Mouse (Mus musculus) ovary, adult 18-20 months (tissue): ENCODE measurements around the gene Aipl1.

Experiments used
- DNase-seq: peaks from one replicate; pipeline ENCODE4 v3.0.0; 2022; ENCODE audit warnings: low spot score, mixed read lengths

Gene Aipl1

GRCm38 (mm10) chr11:72037409-72037808, at the start of gene Aipl1:
Aipl1 (minus strand) TSS chr11:72037509.
- no peak for DNase-seq

DNA sequence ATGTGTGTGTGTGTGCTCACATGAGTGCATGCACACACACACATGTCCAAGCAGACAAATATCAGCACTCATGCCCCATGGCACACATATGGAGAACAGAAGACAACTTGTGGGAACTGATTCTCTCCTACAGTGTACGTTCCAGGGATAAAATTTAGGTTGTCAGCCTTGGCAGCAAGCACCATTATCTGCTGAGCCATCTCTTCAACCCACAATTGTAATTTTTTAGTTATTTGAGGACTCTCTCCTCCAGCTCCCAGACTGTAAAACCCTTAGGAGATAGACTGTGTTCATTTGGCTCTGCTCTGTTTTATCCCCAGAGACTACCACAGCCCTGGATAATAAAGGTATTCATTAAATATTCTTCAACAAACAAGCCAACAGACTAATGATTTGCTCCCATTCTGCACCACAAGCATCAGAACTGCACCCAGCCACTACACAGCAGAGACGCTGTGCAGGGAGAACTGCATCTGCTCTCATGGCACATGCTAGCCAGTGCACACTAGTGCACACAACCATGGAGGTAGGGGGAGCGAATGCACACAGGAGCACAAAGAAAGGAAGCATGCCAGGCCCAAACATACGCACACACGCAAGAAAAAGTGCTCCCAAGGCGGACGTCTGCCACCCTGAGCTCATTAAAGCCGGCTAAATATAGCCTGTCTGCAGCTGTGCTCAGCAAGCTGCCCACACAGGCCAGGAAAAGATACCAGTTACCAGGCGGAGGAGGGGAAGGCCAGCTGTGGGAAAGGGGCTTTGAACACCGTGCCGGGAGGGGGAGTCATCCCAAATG, 49.1 kb upstream of the Aipl1 start:
- DNase-seq: no peak

DNA sequence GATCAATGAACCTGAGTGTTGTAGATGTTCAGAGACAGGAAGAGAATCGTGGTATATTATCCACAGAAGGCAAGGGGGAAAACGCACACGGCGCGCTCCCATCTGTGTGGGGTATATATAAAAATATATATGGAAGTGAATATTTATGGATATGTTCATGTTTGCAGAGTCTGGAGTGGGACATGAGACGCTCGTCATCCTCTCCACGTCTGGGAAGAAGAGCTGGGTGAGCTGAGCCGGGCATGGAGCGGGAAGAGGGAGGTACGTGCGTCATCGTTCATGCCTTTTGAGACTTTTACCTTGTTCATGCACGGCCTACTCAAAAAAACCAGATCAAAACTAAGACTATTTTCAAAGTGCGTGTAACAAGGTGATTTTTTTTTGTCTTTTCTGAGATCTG, 47.0 kb upstream of the Aipl1 start:
- DNase-seq: no peak

- no peak for DNase-seq
Observed at GRCm38 (mm10) chr11:72082601-72083000, 45.3 kb upstream of the Aipl1 start.

DNA sequence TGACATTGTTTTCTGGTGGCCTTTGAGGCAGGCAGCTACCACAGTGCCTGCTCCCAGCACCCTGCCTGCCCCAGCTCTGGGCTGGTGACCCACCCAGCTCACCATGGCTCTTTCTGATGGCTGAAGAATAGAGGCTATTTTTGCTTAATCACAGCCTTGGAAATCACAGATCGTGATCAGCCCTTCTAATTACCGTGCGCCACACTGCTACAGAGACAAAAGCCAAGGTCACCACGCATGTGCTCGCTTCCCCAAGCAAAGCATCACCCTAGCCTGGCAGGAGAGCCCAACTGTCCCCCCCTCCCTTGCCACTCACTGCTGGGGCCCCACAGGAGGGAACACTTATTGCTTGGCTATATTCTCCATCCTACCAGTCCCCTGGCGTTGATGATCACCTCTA, 43.2 kb upstream of the Aipl1 start:
- DNase-seq: no peak

GRCm38 (mm10) chr11:72078647-72079046, 41.3 kb upstream of the Aipl1 start:
- DNase-seq: no peak

DNA sequence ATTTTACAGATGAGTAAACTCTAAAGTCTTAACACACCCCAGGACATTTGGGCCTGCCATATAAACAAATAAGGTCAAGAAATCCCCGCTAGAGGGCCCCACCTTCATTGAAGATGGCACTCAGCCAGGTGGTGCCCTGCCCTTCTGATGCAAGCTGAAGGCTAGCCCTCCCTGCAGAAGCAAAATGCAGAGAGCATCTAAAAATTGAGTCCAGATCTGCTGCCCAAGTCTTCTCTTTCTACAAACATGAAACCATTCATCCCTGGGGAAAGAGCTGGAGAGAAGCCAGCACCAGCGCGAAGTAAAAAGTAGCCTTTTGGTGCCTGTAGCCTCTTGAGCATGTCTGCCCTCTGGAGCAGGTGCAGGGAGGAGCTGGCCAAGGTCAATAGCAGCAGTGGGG, 40.7 kb upstream of the Aipl1 start:
- DNase-seq: no peak

DNA sequence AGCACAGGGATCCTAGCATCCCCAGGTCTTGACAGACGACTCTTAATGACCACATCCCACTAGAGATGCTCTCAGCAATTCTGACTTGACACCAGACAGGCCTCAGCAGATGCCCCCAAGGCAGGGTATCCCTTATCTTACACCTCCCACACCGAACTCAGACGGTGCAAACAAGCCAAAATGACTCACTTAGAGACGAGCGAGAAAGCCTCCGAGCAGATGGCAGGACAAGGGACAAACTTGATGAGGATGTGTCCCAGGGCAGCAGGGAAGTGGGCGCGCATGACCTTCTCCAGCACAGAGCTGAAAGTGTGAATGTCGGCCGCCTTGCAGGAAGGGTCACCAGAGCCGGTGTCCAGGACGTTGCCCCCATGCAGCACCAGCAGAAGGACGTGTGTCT, 36.9 kb upstream of the Aipl1 start:
- no peak for DNase-seq

GRCm38 (mm10) chr11:72072331-72072905, 35.1 kb upstream of the Aipl1 start:
- DNase-seq: no peak

- no peak for DNase-seq
Observed at GRCm38 (mm10) chr11:72070733-72071132, 33.4 kb upstream of the Aipl1 start.

DNA sequence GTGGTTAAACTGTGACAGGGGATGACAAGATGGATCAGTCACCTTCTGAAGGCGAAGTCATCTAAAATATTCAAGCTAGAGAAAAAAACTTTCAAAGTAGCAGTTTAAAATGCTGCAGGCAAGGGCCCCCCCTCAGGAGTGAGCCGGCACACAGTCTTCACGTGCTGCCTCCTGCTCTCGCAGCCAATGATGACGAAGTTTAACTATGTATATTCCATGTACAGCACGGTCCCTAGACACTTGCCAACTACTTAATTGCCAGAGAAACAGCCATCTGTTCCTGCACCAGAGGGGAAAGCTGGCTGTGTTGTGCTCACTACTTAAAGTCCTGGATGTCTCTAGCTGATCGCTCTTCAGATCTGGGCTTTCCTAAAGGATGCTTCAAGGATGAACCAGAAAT, 30.7 kb upstream of the Aipl1 start:
- no peak for DNase-seq

DNA sequence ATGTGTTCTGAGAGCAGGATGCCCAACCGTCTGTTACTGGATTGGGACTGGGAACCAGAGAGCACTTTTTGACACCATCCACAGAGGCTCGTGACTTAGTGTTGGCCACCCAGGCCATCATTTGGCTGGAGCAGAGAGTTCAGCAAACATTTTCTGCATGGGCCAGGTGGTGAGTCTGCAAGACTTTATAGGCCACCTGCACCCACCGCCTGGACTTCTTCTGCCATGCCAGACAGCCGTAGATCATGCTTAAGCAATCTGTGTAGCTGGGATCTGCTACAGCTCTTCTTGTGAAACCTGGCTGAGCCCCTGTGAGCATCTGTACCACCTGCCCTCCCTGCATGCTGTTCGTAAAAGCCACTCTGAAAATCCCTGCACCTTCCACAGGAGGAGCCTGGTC, 30.0 kb upstream of the Aipl1 start:
- DNase-seq: no peak

DNA sequence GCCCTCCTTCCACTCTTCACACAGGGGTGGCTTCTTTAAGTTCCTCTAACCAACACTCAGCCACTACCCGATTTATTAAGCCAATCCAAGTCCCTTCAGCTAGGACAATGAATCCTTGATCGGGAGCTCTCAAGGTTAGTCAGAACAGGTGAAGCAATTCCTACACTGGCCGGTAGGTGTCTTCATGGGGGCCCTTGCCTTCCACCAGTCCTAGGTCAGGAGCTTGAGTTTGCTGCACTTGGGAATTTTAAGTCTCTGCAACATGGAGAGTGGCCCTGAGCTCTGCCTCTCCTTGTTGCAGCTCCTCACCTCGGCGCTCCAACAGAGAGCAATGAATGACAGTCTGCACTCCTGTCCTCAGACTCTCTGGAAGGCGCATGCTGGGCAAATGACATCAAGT, 29.0 kb upstream of the Aipl1 start:
- no peak for DNase-seq

DNA sequence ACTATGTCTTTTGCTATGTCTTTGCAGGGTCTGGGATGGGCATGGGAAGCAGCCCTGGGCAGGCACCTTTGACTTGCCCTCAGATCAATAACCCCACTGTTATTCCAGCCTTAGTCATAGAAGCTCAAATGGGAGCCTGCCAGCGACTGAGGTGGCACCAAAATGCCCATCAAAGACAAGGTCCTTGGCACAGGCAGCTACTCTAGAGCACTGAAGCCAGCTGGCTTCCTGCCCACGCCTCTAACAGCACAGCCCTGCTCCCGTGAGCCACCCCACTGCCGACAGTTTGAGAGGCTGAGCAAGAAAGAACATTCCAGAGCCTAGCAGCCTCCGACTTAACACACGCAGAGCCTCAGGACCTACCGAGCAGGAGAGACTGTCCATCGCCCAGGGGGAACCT, 27.8 kb upstream of the Aipl1 start:
- DNase-seq: no peak

DNA sequence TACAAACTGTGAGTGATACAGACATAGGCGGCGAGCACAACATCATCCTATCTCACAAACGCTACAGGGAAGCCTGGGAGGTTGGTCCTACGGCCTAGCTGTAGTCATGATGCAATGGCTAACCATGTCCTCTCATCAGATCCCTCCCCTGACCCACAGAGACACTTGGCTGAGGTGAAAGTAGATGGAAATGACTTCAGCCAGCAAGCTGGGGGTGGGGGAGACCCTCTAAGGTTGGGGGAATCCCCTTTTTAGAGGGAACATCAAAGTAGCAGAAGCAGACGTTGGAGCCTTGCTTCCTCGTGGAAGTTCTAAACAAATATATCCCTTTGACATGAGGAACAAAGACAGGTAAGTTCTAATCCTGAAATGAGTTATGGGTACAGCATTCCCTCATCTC, 27.1 kb upstream of the Aipl1 start:
- DNase-seq: no peak

- no peak for DNase-seq
Observed at GRCm38 (mm10) chr11:72061093-72061620, 23.8 kb upstream of the Aipl1 start.

- DNase-seq: no peak
Observed at GRCm38 (mm10) chr11:72060416-72060815, 23.1 kb upstream of the Aipl1 start.

GRCm38 (mm10) chr11:72057166-72057565, 19.9 kb upstream of the Aipl1 start:
- DNase-seq: no peak

DNA sequence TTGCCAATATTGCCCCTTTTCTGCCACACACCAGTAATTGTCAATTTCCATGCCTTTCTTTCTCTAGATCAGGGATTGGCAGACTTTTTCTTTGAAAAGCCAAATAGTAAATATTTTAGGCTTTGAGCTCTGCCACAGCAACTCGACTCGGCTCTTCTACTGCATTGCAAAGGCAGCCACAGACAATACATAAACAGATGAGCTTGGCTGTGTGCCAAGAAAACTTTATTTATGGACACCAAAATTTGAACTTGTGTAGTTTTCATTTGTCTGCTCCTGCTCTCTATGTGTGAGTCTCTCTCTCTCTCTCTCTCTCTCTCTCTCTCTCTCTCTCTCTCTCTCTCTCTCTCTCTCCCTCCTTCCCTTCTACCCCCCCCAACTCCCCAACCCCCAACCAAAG, 17.9 kb upstream of the Aipl1 start:
- no peak for DNase-seq

DNA sequence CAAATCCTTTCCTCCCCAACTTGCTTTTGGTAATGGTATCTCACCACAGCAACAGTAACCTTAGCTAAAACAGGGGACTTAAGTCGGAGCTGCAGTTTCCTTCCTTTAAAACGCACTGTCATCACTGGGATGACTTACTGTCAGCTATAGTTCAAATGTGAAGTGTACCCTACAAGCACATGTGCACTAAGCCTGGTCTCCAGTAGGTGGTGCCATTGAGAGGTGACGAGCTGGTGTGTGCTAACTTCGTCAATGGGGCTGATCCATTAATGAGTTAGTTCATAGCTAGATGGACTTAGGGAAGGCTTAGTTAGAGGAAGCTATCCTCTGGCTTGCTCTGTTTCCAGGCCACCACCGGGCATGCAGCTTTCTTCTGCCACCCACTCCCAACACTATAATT, 15.3 kb upstream of the Aipl1 start:
- peak; percentile 24 for DNase-seq

- DNase-seq: no peak
Observed at GRCm38 (mm10) chr11:72052221-72052620, 14.9 kb upstream of the Aipl1 start.

DNA sequence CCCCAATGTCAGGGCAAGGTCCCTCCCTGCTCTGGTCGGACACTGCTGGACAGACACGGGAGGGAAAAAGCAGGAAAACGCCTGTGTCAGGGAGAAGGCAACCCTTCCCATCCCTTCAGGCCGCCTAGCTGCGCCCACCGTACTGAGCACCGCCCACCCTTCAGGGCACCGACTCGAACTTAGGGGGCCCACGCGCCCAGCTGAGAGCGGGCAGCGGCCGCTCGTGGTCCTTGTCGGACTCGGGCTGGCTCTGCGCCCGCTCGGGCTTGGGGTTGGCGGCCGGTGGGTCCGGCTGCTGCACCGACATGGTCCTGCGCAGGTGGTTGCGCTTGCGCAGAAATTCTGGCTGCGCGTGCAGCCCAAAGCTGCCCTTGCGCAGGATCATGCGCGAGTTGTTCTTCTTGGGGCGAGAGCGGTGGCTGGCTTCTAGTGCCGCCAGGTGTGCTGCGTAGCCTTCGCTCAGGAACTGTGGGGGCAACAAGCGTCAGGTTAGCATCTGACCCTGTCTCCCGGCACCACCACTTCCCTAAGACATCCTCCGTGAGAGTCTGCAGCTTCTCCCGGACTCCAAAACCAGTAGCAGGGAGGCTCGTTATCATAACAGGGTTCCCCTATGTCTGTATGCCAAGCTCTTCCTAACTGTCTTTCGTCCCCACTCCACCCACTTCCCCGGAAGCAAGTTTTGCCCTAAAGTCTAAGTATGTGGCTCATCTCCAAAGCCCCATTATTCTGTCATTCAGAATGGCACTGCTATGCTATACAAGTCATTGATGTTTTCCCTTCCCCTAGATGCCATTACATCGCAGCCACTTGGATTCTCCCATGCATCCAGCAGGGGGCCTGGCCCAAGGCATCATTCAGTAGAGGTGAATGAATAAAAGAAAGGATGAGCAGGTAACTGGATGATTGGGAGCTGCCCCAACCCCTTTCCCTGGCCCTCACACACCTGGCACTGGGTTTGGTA, 13.9 kb upstream of the Aipl1 start:
- DNase-seq: no peak
